Comparison of ENCODE assay signal across 12 mouse cellular contexts in the genomic region with DNA sequence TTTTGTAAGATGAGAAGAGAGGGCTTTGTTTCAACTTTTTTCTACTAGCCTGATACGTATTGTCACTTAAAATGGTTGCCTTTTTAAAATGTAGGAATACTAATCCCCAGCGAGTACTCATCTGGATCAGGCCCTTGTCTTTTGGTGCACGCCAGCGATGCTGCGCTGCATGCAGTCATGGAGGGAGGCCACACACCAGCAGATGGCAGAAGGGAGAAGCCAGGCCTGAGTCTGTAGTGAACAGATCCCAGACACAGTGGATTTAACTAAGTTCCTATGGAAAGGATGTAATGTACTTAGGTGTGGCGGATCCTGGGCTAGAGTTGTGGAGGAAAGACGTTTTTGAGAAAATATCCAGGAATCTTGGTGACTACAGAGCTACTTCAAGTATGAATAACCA. TPM values are rescaled to one million over a fixed set of nuclear protein-coding genes. Genes with fewer than 3 reads are reported as not detected.
DNase-seq lines count a peak whose midpoint lies in the region; ATAC-seq and TF ChIP-seq lines count a peak whose summit lies in the region.
"Had no signal": no experiment of that assay in that cellular context is flagged by ENCODE, and none has a peak within 500 bp of the region (broad histone marks: within the 10 kb centered on the region; RNA-seq: fewer than 3 reads in every experiment).

No protein-coding gene starts in this region.

- peak; percentile 60 for TF ChIP-seq CTCF in hindbrain, postnatal 0 days (IDR thresholded peaks at IDR 0.05; ENCODE audit: low read depth)
- TF ChIP-seq CTCF in lung, embryonic 14.5 days (IDR thresholded peaks at IDR 0.05; ENCODE audit: low read depth) = peak; percentile 48

- H3K4me3 ChIP-seq in hindbrain, postnatal 0 days (ENCODE audit: low read length) = no peak overlapping the region
- no peak overlapping the region for H3K4me3 ChIP-seq in hindbrain, embryonic 14.5 days (replicated peaks; ENCODE audit: low read length)
- H3K4me3 ChIP-seq in lung, embryonic 14.5 days (ENCODE audit: low read depth, low read length) = no peak overlapping the region
- H3K4me3 ChIP-seq: limb, embryonic 13.5 days; myocyte had no signal

- no peak overlapping the region for H3K4me2 ChIP-seq in hindbrain, postnatal 0 days (ENCODE audit: low read depth, low read length)
- H3K4me2 ChIP-seq in hindbrain, embryonic 14.5 days (replicated peaks) = no peak overlapping the region
- no peak overlapping the region for H3K4me2 ChIP-seq in lung, embryonic 14.5 days
- H3K4me2 ChIP-seq: limb, embryonic 13.5 days had no signal

- H3K4me1 ChIP-seq in hindbrain, postnatal 0 days (ENCODE audit: insufficient read depth, low read length) = no peaks in the 10 kb centered on the region
- H3K4me1 ChIP-seq in hindbrain, embryonic 14.5 days (replicated peaks; ENCODE audit: control insufficient read depth, insufficient read depth, low read length) = no peaks in the 10 kb centered on the region
- H3K4me1 ChIP-seq in lung, embryonic 14.5 days (ENCODE audit: insufficient read depth) = no peaks in the 10 kb centered on the region

- DNase-seq in cerebellum, adult 18-20 months = peak; percentile 34 to 51
- DNase-seq in cerebellum, adult 9-11 months = no peak
- DNase-seq in hindbrain, postnatal 0 days (ENCODE audit: low spot score) = peak; percentile 18
- no peak for DNase-seq in hindbrain, embryonic 14.5 days (ENCODE audit: low spot score)
- no peak for DNase-seq in lung, embryonic 14.5 days
- DNase-seq in lung, postnatal 25 days (ENCODE audit: low spot score) = no peak
- peak; percentile 16 for DNase-seq in right cerebral cortex, postnatal 25 days
- DNase-seq: kidney, postnatal 4 days had no signal

- H3K36me3 ChIP-seq in hindbrain, postnatal 0 days (ENCODE audit: insufficient read depth, low read length) = peaks cover 37% of the 10 kb centered on the region
- peaks cover 63% of the 10 kb centered on the region for H3K36me3 ChIP-seq in hindbrain, embryonic 14.5 days (replicated peaks; ENCODE audit: control insufficient read depth, insufficient read depth)
- H3K36me3 ChIP-seq in lung, embryonic 14.5 days (ENCODE audit: insufficient read depth) = peaks cover 55% of the 10 kb centered on the region

- ATAC-seq in hindbrain, postnatal 0 days = no peak
- no peak for ATAC-seq in hindbrain, embryonic 14.5 days (ENCODE audit: low FRiP score)
- ATAC-seq in lung, embryonic 14.5 days (ENCODE audit: insufficient read depth) = no peak
- ATAC-seq in erythroblast, adult 5-6 weeks (replicated peaks; ENCODE audit: low FRiP score, poor library complexity, severe bottlenecking) = no peak

- H3K27me3 ChIP-seq in hindbrain, postnatal 0 days (ENCODE audit: insufficient read depth, low read length) = no peaks in the 10 kb centered on the region
- no peaks in the 10 kb centered on the region for H3K27me3 ChIP-seq in hindbrain, embryonic 14.5 days (ENCODE audit: control insufficient read depth, insufficient read depth, low read length)
- no peaks in the 10 kb centered on the region for H3K27me3 ChIP-seq in lung, embryonic 14.5 days (ENCODE audit: insufficient read depth, low read length)
- H3K27me3 ChIP-seq: limb, embryonic 13.5 days had no signal

- no peak overlapping the region for H3K27ac ChIP-seq in hindbrain, postnatal 0 days
- H3K27ac ChIP-seq in hindbrain, embryonic 14.5 days = no peak overlapping the region
- H3K27ac ChIP-seq in lung, embryonic 14.5 days (ENCODE audit: low read depth) = no peak overlapping the region
- H3K27ac ChIP-seq: limb, embryonic 13.5 days had no signal

- no peak overlapping the region for H3K9ac ChIP-seq in hindbrain, postnatal 0 days (replicated peaks; ENCODE audit: low read length)
- no peak overlapping the region for H3K9ac ChIP-seq in hindbrain, embryonic 14.5 days
- no peak overlapping the region for H3K9ac ChIP-seq in lung, embryonic 14.5 days
- H3K9ac ChIP-seq: limb, embryonic 13.5 days had no signal

- no peaks in the 10 kb centered on the region for H3K9me3 ChIP-seq in hindbrain, postnatal 0 days (ENCODE audit: low read length)
- no peaks in the 10 kb centered on the region for H3K9me3 ChIP-seq in hindbrain, embryonic 14.5 days (ENCODE audit: control insufficient read depth, low read length)
- H3K9me3 ChIP-seq in lung, embryonic 14.5 days (ENCODE audit: low read depth, low read length) = no peaks in the 10 kb centered on the region
- H3K9me3 ChIP-seq: G1E; limb, embryonic 13.5 days had no signal

- WGBS in hindbrain, postnatal 0 days = 91% methylated on average over 7 of the region's 7 CpGs
- WGBS in hindbrain, embryonic 14.5 days = 95% methylated on average over 7 of the region's 7 CpGs
- WGBS in lung, embryonic 14.5 days = 89% methylated on average over 7 of the region's 7 CpGs

RNA-seq across cellular contexts. Expression of gene Abraxas2, which starts 25.0 kb away (rescaled TPM):
- total RNA-seq in hindbrain, postnatal 0 days (2014; rRNA removed) = 22.2 and 23.6 TPM in 2 replicates
- polyA plus RNA-seq in hindbrain, postnatal 0 days (2015; fragmentation: Nextera tagmentation; extraction: Ambion mirVana) = 33.1 and 36.4 TPM in 2 replicates
- 36.4 and 44.9 TPM in 2 replicates for polyA plus RNA-seq in hindbrain, embryonic 14.5 days (2014; fragmentation: Nextera tagmentation; extraction: Ambion mirVana)
- 37.4 and 39.6 TPM in 2 replicates for polyA plus RNA-seq in lung, embryonic 14.5 days (2014; fragmentation: Nextera tagmentation; extraction: Ambion mirVana)
- total RNA-seq in erythroblast, adult 5-6 weeks (2015; ENCODE audit: low replicate concordance) = 14.6 and 15.3 TPM in 2 replicates
- 7.2 and 10.6 TPM in 2 replicates for total RNA-seq in erythroblast, adult 5-6 weeks (2017; ENCODE audit: low replicate concordance)

RNA-seq across cellular contexts. Expression of gene Eef1akmt2, which starts 31.6 kb away (rescaled TPM):
- 22.5 and 34.0 TPM in 2 replicates for total RNA-seq in hindbrain, postnatal 0 days (2014; rRNA removed)
- 76.7 and 78.2 TPM in 2 replicates for polyA plus RNA-seq in hindbrain, postnatal 0 days (2015; fragmentation: Nextera tagmentation; extraction: Ambion mirVana)
- 85.1 and 86.7 TPM in 2 replicates for polyA plus RNA-seq in hindbrain, embryonic 14.5 days (2014; fragmentation: Nextera tagmentation; extraction: Ambion mirVana)
- 55.6 and 61.8 TPM in 2 replicates for polyA plus RNA-seq in lung, embryonic 14.5 days (2014; fragmentation: Nextera tagmentation; extraction: Ambion mirVana)
- 5.6 and 7.3 TPM in 2 replicates for total RNA-seq in erythroblast, adult 5-6 weeks (2015; ENCODE audit: low replicate concordance)
- 16.3 and 23.8 TPM in 2 replicates for total RNA-seq in erythroblast, adult 5-6 weeks (2017; ENCODE audit: low replicate concordance)

RNA-seq across cellular contexts. Expression of gene Zranb1, which starts 46.9 kb away (rescaled TPM):
- 40.1 and 42.7 TPM in 2 replicates for total RNA-seq in hindbrain, postnatal 0 days (2014; rRNA removed)
- 22.7 and 24.0 TPM in 2 replicates for polyA plus RNA-seq in hindbrain, postnatal 0 days (2015; fragmentation: Nextera tagmentation; extraction: Ambion mirVana)
- polyA plus RNA-seq in hindbrain, embryonic 14.5 days (2014; fragmentation: Nextera tagmentation; extraction: Ambion mirVana) = 32.6 and 32.8 TPM in 2 replicates
- polyA plus RNA-seq in lung, embryonic 14.5 days (2014; fragmentation: Nextera tagmentation; extraction: Ambion mirVana) = 15.0 and 15.5 TPM in 2 replicates
- total RNA-seq in erythroblast, adult 5-6 weeks (2015; ENCODE audit: low replicate concordance) = 27.5 and 29.9 TPM in 2 replicates
- total RNA-seq in erythroblast, adult 5-6 weeks (2017; ENCODE audit: low replicate concordance) = 46.0 and 59.7 TPM in 2 replicates

Comparison
In these comparisons a context has a peak if more than half of its experiments do, and no peak if none do; other contexts are left out.
1. DNase-seq: peak in cerebellum, adult 18-20 months (2 of 2), hindbrain, postnatal 0 days (single experiment) and right cerebral cortex, postnatal 25 days (single experiment); none in cerebellum, adult 9-11 months (single experiment), hindbrain, embryonic 14.5 days (single experiment), lung, embryonic 14.5 days (single experiment) and lung, postnatal 25 days (single experiment).